Mouse (Mus musculus) MEL (cell line): ENCODE measurements around the gene Gjc2. TPM values are rescaled to one million over a fixed set of nuclear protein-coding genes. Genes with fewer than 3 reads are reported as not detected.

Source experiments
- DNase-seq: peaks from one replicate; pipeline ENCODE4 v3.0.0; 2011; ENCODE audit warnings: low read depth, low spot score
- H3K27ac ChIP-seq: 2 replicates; pipeline ENCODE4 v1.5.1; 2012; ENCODE audit warnings: low read depth, mild to moderate bottlenecking, control low read depth, low read length, moderate library complexity; ENCODE audit not compliant: control insufficient read depth
- H3K27me3 ChIP-seq, 2 experiments: fragments of 150-350 bp in 1 of 2; sonication (generic) in 1 of 2; 2 replicates each; pipeline ENCODE4 v1.6.1; 2012; ENCODE audit warnings: low read length in 2 of 2, mild to moderate bottlenecking in 2 of 2, improper control_type of control experiment in 1 of 2, moderate library complexity in 1 of 2; ENCODE audit not compliant: insufficient read depth in 2 of 2, control insufficient read depth in 1 of 2
- H3K36me3 ChIP-seq, 2 experiments: 2 replicates each; pipeline ENCODE4 v1.6.1; 2012 to 2014; ENCODE audit warnings: low read length in 2 of 2, improper control_type of control experiment in 1 of 2, inconsistent platforms in 1 of 2, mild to moderate bottlenecking in 1 of 2; ENCODE audit not compliant: insufficient read depth in 2 of 2, control insufficient read depth in 1 of 2
- H3K4me1 ChIP-seq, 2 experiments: fragments of 150-350 bp in 1 of 2; sonication (generic) in 1 of 2; 2 replicates each; pipeline ENCODE4 v1.6.1; 2012; ENCODE audit warnings: low read length in 2 of 2, improper control_type of control experiment in 1 of 2, mild to moderate bottlenecking in 1 of 2; ENCODE audit not compliant: insufficient read depth in 2 of 2, control insufficient read depth in 1 of 2
- H3K4me3 ChIP-seq, 2 experiments: fragments of 150-350 bp in 1 of 2; sonication (generic) in 1 of 2; 2 replicates each; pipeline ENCODE4 v1.5.1; 2012; ENCODE audit warnings: low read depth in 2 of 2, low read length in 2 of 2, mild to moderate bottlenecking in 2 of 2, moderate library complexity in 2 of 2, control low read depth in 1 of 2, improper control_type of control experiment in 1 of 2; ENCODE audit not compliant: control insufficient read depth in 1 of 2, insufficient read depth in 1 of 2
- H3K79me2 ChIP-seq: 2 replicates; pipeline ENCODE4 v1.6.1; 2012; ENCODE audit warnings: mild to moderate bottlenecking, low read length, moderate library complexity; ENCODE audit not compliant: control insufficient read depth, poor library complexity, insufficient read depth
- H3K9ac ChIP-seq: 2 replicates; pipeline ENCODE4 v1.6.1; 2012; ENCODE audit warnings: low read depth, mild to moderate bottlenecking, control low read depth, low read length, moderate library complexity; ENCODE audit not compliant: control insufficient read depth, poor library complexity, severe bottlenecking
- H3K9me3 ChIP-seq: fragments of 150-350 bp; sonication (generic); replicated peaks from 2 replicates; pipeline ENCODE4 v1.6.1; 2012; ENCODE audit warnings: mild to moderate bottlenecking, low read length, improper control_type of control experiment, moderate library complexity; ENCODE audit not compliant: insufficient read depth
- BHLHE40 ChIP-seq: IDR thresholded peaks from 2 replicates; pipeline ENCODE4 v1.6.1; 2012; ENCODE audit warnings: low read depth, mild to moderate bottlenecking, inconsistent platforms, low read length, improper control_type of control experiment, borderline replicate concordance
- CHD1 ChIP-seq: IDR thresholded peaks from 2 replicates; pipeline ENCODE4 v1.6.1; 2012; ENCODE audit warnings: low read depth, mild to moderate bottlenecking, inconsistent platforms, low read length, improper control_type of control experiment
- CHD2 ChIP-seq: IDR thresholded peaks from 2 replicates; pipeline ENCODE4 v1.6.1; 2011; ENCODE audit warnings: low read length, improper control_type of control experiment
- CTCF ChIP-seq, 3 experiments: IDR thresholded peaks in 2 of 3; conservative IDR thresholded peaks in 1 of 3; 2 replicates each; pipeline ENCODE4 v1.5.1; 2011 to 2012; ENCODE audit warnings: low read length in 3 of 3, low read depth in 2 of 3, mild to moderate bottlenecking in 2 of 3, improper control_type of control experiment in 1 of 3, inconsistent platforms in 1 of 3, mixed read lengths in 1 of 3, moderate library complexity in 1 of 3; ENCODE audit not compliant: control insufficient read depth in 1 of 3, insufficient read depth in 1 of 3, poor library complexity in 1 of 3, severe bottlenecking in 1 of 3
- E2F4 ChIP-seq: IDR thresholded peaks from 2 replicates; pipeline ENCODE4 v1.6.1; 2011; ENCODE audit warnings: low read depth, low read length, improper control_type of control experiment, borderline replicate concordance
- EP300 ChIP-seq, 2 experiments: IDR thresholded peaks; 2 replicates each; pipeline ENCODE4 v1.6.1; 2011; ENCODE audit warnings: improper control_type of control experiment in 2 of 2, low read length in 2 of 2, low read depth in 1 of 2, mild to moderate bottlenecking in 1 of 2
- ETS1 ChIP-seq: IDR thresholded peaks from 2 replicates; pipeline ENCODE4 v1.6.1; 2012; ENCODE audit warnings: low read depth, mild to moderate bottlenecking, inconsistent platforms, low read length, improper control_type of control experiment, moderate library complexity
- GABPA ChIP-seq: IDR thresholded peaks from 2 replicates; pipeline ENCODE4 v1.6.1; 2012; ENCODE audit warnings: low read depth, mild to moderate bottlenecking, inconsistent platforms, low read length, improper control_type of control experiment, moderate library complexity
- GATA1 ChIP-seq: IDR thresholded peaks from 2 replicates; pipeline ENCODE4 v1.6.1; 2011; ENCODE audit warnings: low read depth, low read length, improper control_type of control experiment
- HCFC1 ChIP-seq: IDR thresholded peaks from 2 replicates; pipeline ENCODE4 v1.6.1; 2012; ENCODE audit warnings: low read depth, mild to moderate bottlenecking, inconsistent platforms, low read length, improper control_type of control experiment, moderate library complexity
- JUND ChIP-seq: IDR thresholded peaks from 2 replicates; pipeline ENCODE4 v1.6.1; 2011; ENCODE audit warnings: low read depth, mild to moderate bottlenecking, improper control_type of control experiment, low read length
- KAT2A ChIP-seq: conservative IDR thresholded peaks from 2 replicates; pipeline ENCODE4 v1.6.1; 2012; ENCODE audit warnings: low read depth, low read length, improper control_type of control experiment, inconsistent platforms
- MAFK ChIP-seq: IDR thresholded peaks from 2 replicates; pipeline ENCODE4 v1.6.1; 2011; ENCODE audit warnings: low read depth, mild to moderate bottlenecking, low read length, improper control_type of control experiment, borderline replicate concordance
- MAX ChIP-seq: IDR thresholded peaks from 2 replicates; pipeline ENCODE4 v1.6.1; 2011; ENCODE audit warnings: low read length, improper control_type of control experiment
- MAZ ChIP-seq: IDR thresholded peaks from 2 replicates; pipeline ENCODE4 v1.6.1; 2012; ENCODE audit warnings: low read depth, mild to moderate bottlenecking, inconsistent platforms, low read length, improper control_type of control experiment
- MEF2A ChIP-seq: IDR thresholded peaks from 2 replicates; pipeline ENCODE4 v1.6.1; 2014; ENCODE audit warnings: low read depth, mild to moderate bottlenecking, inconsistent platforms, low read length, improper control_type of control experiment; ENCODE audit not compliant: poor library complexity, insufficient replicate concordance, severe bottlenecking; ENCODE audit errors: extremely low read depth
- MXI1 ChIP-seq: IDR thresholded peaks from 2 replicates; pipeline ENCODE4 v1.6.1; 2011; ENCODE audit warnings: mild to moderate bottlenecking, low read depth, low read length, improper control_type of control experiment
- MYB ChIP-seq: IDR thresholded peaks from 2 replicates; pipeline ENCODE4 v1.6.1; 2011; ENCODE audit warnings: mild to moderate bottlenecking, low read depth, low read length, improper control_type of control experiment
- MYC ChIP-seq: IDR thresholded peaks from 2 replicates; pipeline ENCODE4 v1.6.1; 2011; ENCODE audit warnings: low read depth, mild to moderate bottlenecking, low read length, improper control_type of control experiment, moderate library complexity
- NELFE ChIP-seq: IDR thresholded peaks from 2 replicates; pipeline ENCODE4 v1.6.1; 2011; ENCODE audit warnings: low read depth, low read length, improper control_type of control experiment
- NRF1 ChIP-seq: IDR thresholded peaks from 2 replicates; pipeline ENCODE4 v1.6.1; 2014; ENCODE audit warnings: low read depth, mild to moderate bottlenecking, inconsistent platforms, low read length, improper control_type of control experiment, moderate library complexity; ENCODE audit not compliant: poor library complexity, insufficient read depth, severe bottlenecking
- POLR2A ChIP-seq, 2 experiments: IDR thresholded peaks; 2 replicates each; pipeline ENCODE4 v1.6.1; 2011 to 2012; ENCODE audit warnings: low read length in 2 of 2, mild to moderate bottlenecking in 2 of 2, control low read depth in 1 of 2, improper control_type of control experiment in 1 of 2, low read depth in 1 of 2, moderate library complexity in 1 of 2; ENCODE audit not compliant: control insufficient read depth in 1 of 2, insufficient read depth in 1 of 2, poor library complexity in 1 of 2
- POLR2AphosphoS2 ChIP-seq: IDR thresholded peaks from 2 replicates; pipeline ENCODE4 v1.6.1; 2011; ENCODE audit warnings: low read length, improper control_type of control experiment
- POLR2AphosphoS5 ChIP-seq: IDR thresholded peaks from 2 replicates; pipeline ENCODE4 v1.6.1; 2012; ENCODE audit warnings: low read depth, borderline replicate concordance, mild to moderate bottlenecking, inconsistent platforms, low read length, moderate library complexity, mixed read lengths
- RAD21 ChIP-seq: IDR thresholded peaks from 2 replicates; pipeline ENCODE4 v1.6.1; 2011; ENCODE audit warnings: mild to moderate bottlenecking, low read depth, low read length, improper control_type of control experiment
- RCOR1 ChIP-seq: IDR thresholded peaks from 2 replicates; pipeline ENCODE4 v1.6.1; 2012; ENCODE audit warnings: low read depth, mild to moderate bottlenecking, inconsistent platforms, low read length, improper control_type of control experiment
- SIN3A ChIP-seq: IDR thresholded peaks from 2 replicates; pipeline ENCODE4 v1.6.1; 2012; ENCODE audit warnings: low read length, improper control_type of control experiment, inconsistent platforms
- SMC3 ChIP-seq: IDR thresholded peaks from 2 replicates; pipeline ENCODE4 v1.6.1; 2011; ENCODE audit warnings: low read depth, low read length, improper control_type of control experiment
- TAL1 ChIP-seq: IDR thresholded peaks from 2 replicates; pipeline ENCODE4 v1.6.1; 2012; ENCODE audit warnings: mild to moderate bottlenecking, inconsistent platforms, low read length, moderate library complexity, mixed read lengths
- TBP ChIP-seq: IDR thresholded peaks from 2 replicates; pipeline ENCODE4 v1.8.0; 2011; ENCODE audit warnings: low read depth, low read length, improper control_type of control experiment
- TCF12 ChIP-seq: IDR thresholded peaks from 2 replicates; pipeline ENCODE4 v1.6.1; 2014; ENCODE audit warnings: low read depth, mild to moderate bottlenecking, inconsistent platforms, low read length, improper control_type of control experiment, moderate library complexity
- UBTF ChIP-seq: IDR thresholded peaks from 2 replicates; pipeline ENCODE4 v1.6.1; 2012; ENCODE audit warnings: low read depth, mild to moderate bottlenecking, inconsistent platforms, low read length, improper control_type of control experiment, moderate library complexity, borderline replicate concordance; ENCODE audit not compliant: insufficient read depth
- USF1 ChIP-seq: IDR thresholded peaks from 2 replicates; pipeline ENCODE4 v1.6.1; 2014; ENCODE audit warnings: low read depth, mild to moderate bottlenecking, inconsistent platforms, low read length, improper control_type of control experiment, moderate library complexity
- USF2 ChIP-seq, 2 experiments: IDR thresholded peaks; 2 replicates each; pipeline ENCODE4 v1.6.1; 2011 to 2012; ENCODE audit warnings: improper control_type of control experiment in 2 of 2, low read length in 2 of 2, borderline replicate concordance in 1 of 2, inconsistent platforms in 1 of 2, low read depth in 1 of 2, mild to moderate bottlenecking in 1 of 2; ENCODE audit not compliant: insufficient read depth in 1 of 2
- ZC3H11A ChIP-seq: IDR thresholded peaks from 2 replicates; pipeline ENCODE4 v1.6.1; 2012; ENCODE audit warnings: low read depth, mild to moderate bottlenecking, inconsistent platforms, low read length, improper control_type of control experiment
- ZKSCAN1 ChIP-seq: IDR thresholded peaks from 2 replicates; pipeline ENCODE4 v1.6.1; 2012; ENCODE audit warnings: low read depth, mild to moderate bottlenecking, inconsistent platforms, low read length, improper control_type of control experiment, moderate library complexity
- ZMIZ1 ChIP-seq: IDR thresholded peaks from 2 replicates; pipeline ENCODE4 v1.6.1; 2012; ENCODE audit warnings: low read depth, mild to moderate bottlenecking, inconsistent platforms, low read length, improper control_type of control experiment, moderate library complexity
- ZNF384 ChIP-seq: IDR thresholded peaks from 2 replicates; pipeline ENCODE4 v1.6.1; 2012; ENCODE audit warnings: low read depth, mild to moderate bottlenecking, inconsistent platforms, low read length, improper control_type of control experiment
- polyA plus RNA-seq, 2 experiments: library from polyadenylated mRNA; stranded (reverse) in 1 of 2; unstranded in 1 of 2; fragments of >175 nt in 1 of 2; fragments of >200 nt in 1 of 2; gene quantifications; 2 replicates each; pipeline versions ENCODE4 v1.2.1 to v1.2.4; 2012; ENCODE audit warnings: low replicate concordance in 2 of 2, low read depth in 1 of 2; ENCODE audit not compliant: insufficient read length in 2 of 2, insufficient read depth in 1 of 2, missing spikeins in 1 of 2
- total RNA-seq: library from RNA; depleted of rRNA; stranded (reverse); fragments of 300-350 nt; gene quantifications from 2 replicates; pipeline ENCODE4 v1.2.3, GENCODE M21; 2012

Gjc2 gene
- total and polyA plus RNA-seq, 3 experiments: 0.07 to 0.08 TPM; not detected in 1

DNA sequence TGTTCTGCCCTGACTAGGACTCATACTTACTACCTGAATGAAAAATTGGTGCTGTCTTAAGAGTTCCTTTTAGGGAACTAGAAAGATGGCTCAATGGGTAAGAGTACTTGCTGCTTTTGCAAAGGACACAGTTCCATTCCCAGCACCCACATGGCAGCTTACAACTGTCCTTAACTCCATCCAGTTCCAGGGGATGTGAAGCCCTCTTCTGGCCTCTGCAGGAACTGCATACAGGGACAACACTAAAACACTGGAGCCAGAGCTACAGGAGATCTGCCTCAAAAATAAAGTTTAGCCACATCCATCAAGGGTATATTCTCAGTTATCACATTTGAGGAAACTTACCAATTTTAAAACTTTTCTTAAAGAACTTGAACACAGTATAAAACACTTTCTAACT, 36.1 kb upstream of the Gjc2 start:
- Histone ChIP-seq H3K79me2 (peaks cover 95% of the 10 kb centered on the region), H3K4me1 (peaks cover 35 to 47% of the 10 kb centered on the region in 2 experiments), H3K4me3 (no peak overlapping the region), H3K27ac (no peak overlapping the region), H3K9me3 (no peaks in the 10 kb centered on the region), H3K9ac (no peak overlapping the region), H3K36me3 (peaks cover 35 to 77% of the 10 kb centered on the region in 2 experiments), H3K27me3 (no peaks in the 10 kb centered on the region)
- DNase-seq: peak; percentile 85
- no peak for TF ChIP-seq POLR2AphosphoS5
- TF ChIP-seq NELFE: no peak
- no peak for TF ChIP-seq GATA1
- TF ChIP-seq MYB: no peak
- no peak for TF ChIP-seq CHD1
- TF ChIP-seq GABPA: no peak
- TF ChIP-seq RAD21: peak; percentile 22; the same call in 1 of the 2 replicates
- TF ChIP-seq MEF2A: no peak
- no peak for TF ChIP-seq POLR2AphosphoS2
- no peak for TF ChIP-seq ZNF384
- no peak for TF ChIP-seq POLR2A (IDR thresholded peaks at IDR 0.05; ENCODE audit: control insufficient read depth in 1 of 2, insufficient read depth in 1 of 2, low read depth in 1 of 2, low read length in 2 of 2, poor library complexity in 1 of 2)
- no peak for TF ChIP-seq EP300 (IDR thresholded peaks at IDR 0.05; ENCODE audit: low read depth in 1 of 2, low read length in 2 of 2)
- no peak for TF ChIP-seq USF1
- TF ChIP-seq CHD2: no peak
- TF ChIP-seq NRF1: no peak
- TF ChIP-seq MXI1: 0 out of 2 replicates have a peak, but pooled peaks have one; percentile 49
- TF ChIP-seq TCF12: no peak
- TF ChIP-seq TAL1: no peak
- TF ChIP-seq RCOR1: no peak
- TF ChIP-seq USF2 (IDR thresholded peaks at IDR 0.05; ENCODE audit: borderline replicate concordance in 1 of 2, insufficient read depth in 1 of 2, low read depth in 1 of 2, low read length in 2 of 2): no peak
- no peak for TF ChIP-seq ZMIZ1
- no peak for TF ChIP-seq UBTF
- no peak for TF ChIP-seq JUND
- peak; percentile 58 to 91 (median 68) for TF ChIP-seq CTCF (IDR thresholded peaks at IDR 0.05 in 2 of 3, conservative IDR thresholded peaks at IDR 0.05 in 1 of 3; ENCODE audit: control insufficient read depth in 1 of 3, insufficient read depth in 1 of 3, low read depth in 2 of 3, low read length in 3 of 3, poor library complexity in 1 of 3, severe bottlenecking in 1 of 3)
- TF ChIP-seq MAZ: no peak
- no peak for TF ChIP-seq TBP
- TF ChIP-seq MYC: 0 out of 2 replicates have a peak, but pooled peaks have one; percentile 58
- TF ChIP-seq ZKSCAN1: no peak
- TF ChIP-seq KAT2A: no peak
- peak; percentile 50 for TF ChIP-seq SMC3
- TF ChIP-seq ZC3H11A: no peak
- no peak for TF ChIP-seq MAX
- no peak for TF ChIP-seq ETS1
- no peak for TF ChIP-seq BHLHE40
- TF ChIP-seq HCFC1: peak; percentile 34; the same call in 1 of the 2 replicates
- TF ChIP-seq E2F4: no peak
- TF ChIP-seq MAFK: no peak
- 0 out of 2 replicates have a peak, but pooled peaks have one; percentile 38 for TF ChIP-seq SIN3A
